Mouse (Mus musculus) embryonic fibroblast, embryonic 13.5 days (primary cell): ENCODE measurements around the gene Ngly1. TPM values are rescaled to one million over a fixed set of nuclear protein-coding genes. Genes with fewer than 3 reads are reported as not detected.

Experiments
- H3K27ac ChIP-seq: 2 replicates; pipeline ENCODE4 v1.5.1; 2012; ENCODE audit warnings: low read length, control low read depth, inconsistent platforms; ENCODE audit not compliant: insufficient read depth
- H3K4me1 ChIP-seq: 2 replicates; pipeline ENCODE4 v1.6.1; 2011; ENCODE audit warnings: low read length; ENCODE audit not compliant: control insufficient read depth, insufficient read depth
- H3K4me3 ChIP-seq: 2 replicates; pipeline ENCODE4 v1.5.1; 2011; ENCODE audit warnings: mild to moderate bottlenecking, control low read depth, low read length; ENCODE audit not compliant: insufficient read depth
- CTCF ChIP-seq: IDR thresholded peaks from 2 replicates; pipeline ENCODE4 v1.5.1; 2011; ENCODE audit warnings: mild to moderate bottlenecking, control low read depth, low read length, moderate library complexity, borderline replicate concordance; ENCODE audit not compliant: insufficient read depth
- POLR2A ChIP-seq: IDR thresholded peaks from 2 replicates; pipeline ENCODE4 v1.6.1; 2011; ENCODE audit warnings: low read depth, mild to moderate bottlenecking, control low read depth, low read length, moderate library complexity
- polyA plus RNA-seq: library from polyadenylated mRNA; stranded (reverse); fragments of >200 nt; gene quantifications from 2 replicates; pipeline ENCODE4 v1.2.4, GENCODE M21; 2011; ENCODE audit warnings: low read depth; ENCODE audit not compliant: missing spikeins, insufficient read length

Ngly1 gene
- polyA plus RNA-seq, 1 experiment: 45.1 TPM

DNA sequence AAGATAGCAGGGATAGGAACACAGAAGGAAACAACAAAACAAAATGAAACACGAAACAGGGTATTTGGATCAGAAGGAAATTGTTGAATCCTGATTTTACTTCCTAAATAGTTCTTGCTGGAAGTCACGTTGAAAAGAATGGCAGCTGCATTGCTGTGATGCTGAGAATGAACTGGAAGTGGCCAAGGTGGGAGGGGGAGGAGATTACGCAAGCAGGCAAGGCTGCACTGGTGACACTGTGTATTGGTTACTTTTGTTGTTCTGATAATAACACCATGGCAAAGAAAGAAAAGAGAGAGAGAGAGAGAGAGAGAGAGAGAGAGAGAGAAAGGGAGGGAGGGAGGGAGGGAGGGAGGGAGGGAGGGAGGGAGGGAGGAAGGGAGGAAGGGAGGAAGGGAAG, 12.6 kb upstream of the Ngly1 start:
- TF ChIP-seq POLR2A: no peak
- TF ChIP-seq CTCF: no peak
- Histone ChIP-seq H3K4me3 (no peak overlapping the region), H3K27ac (no peak overlapping the region), H3K4me1 (no peaks in the 10 kb centered on the region)

GRCm38 (mm10) chr14:16242193-16242815, 6.8 kb upstream of the Ngly1 start:
- no peaks in the 10 kb centered on the region for H3K4me1 ChIP-seq
- peak overlapping the region; percentile 70 for H3K4me3 ChIP-seq
- H3K27ac ChIP-seq: no peak overlapping the region
- TF ChIP-seq CTCF (no peak), POLR2A (no peak)

GRCm38 (mm10) chr14:16242947-16243602, 6.0 kb upstream of the Ngly1 start:
- peak overlapping the region; percentile 71 for H3K27ac ChIP-seq
- no peaks in the 10 kb centered on the region for H3K4me1 ChIP-seq
- no peak for TF ChIP-seq CTCF
- TF ChIP-seq POLR2A: peak; percentile 71
- peak overlapping the region; percentile 70 for H3K4me3 ChIP-seq

- Histone ChIP-seq H3K4me3 (peak overlapping the region; percentile 70), H3K4me1 (no peaks in the 10 kb centered on the region), H3K27ac (peak overlapping the region; percentile 71)
- TF ChIP-seq POLR2A (no peak), CTCF (no peak)
Observed at GRCm38 (mm10) chr14:16243603-16244209, 5.4 kb upstream of the Ngly1 start.

- Histone ChIP-seq H3K4me3 (no peak overlapping the region), H3K27ac (no peak overlapping the region), H3K4me1 (no peaks in the 10 kb centered on the region)
- no peak for TF ChIP-seq POLR2A
- no peak for TF ChIP-seq CTCF
Observed at GRCm38 (mm10) chr14:16244370-16244769, 4.7 kb upstream of the Ngly1 start.

GRCm38 (mm10) chr14:16245127-16245526, 4.0 kb upstream of the Ngly1 start:
- H3K27ac ChIP-seq: no peak overlapping the region
- H3K4me1 ChIP-seq: no peaks in the 10 kb centered on the region
- TF ChIP-seq POLR2A: no peak
- TF ChIP-seq CTCF: no peak
- H3K4me3 ChIP-seq: no peak overlapping the region

DNA sequence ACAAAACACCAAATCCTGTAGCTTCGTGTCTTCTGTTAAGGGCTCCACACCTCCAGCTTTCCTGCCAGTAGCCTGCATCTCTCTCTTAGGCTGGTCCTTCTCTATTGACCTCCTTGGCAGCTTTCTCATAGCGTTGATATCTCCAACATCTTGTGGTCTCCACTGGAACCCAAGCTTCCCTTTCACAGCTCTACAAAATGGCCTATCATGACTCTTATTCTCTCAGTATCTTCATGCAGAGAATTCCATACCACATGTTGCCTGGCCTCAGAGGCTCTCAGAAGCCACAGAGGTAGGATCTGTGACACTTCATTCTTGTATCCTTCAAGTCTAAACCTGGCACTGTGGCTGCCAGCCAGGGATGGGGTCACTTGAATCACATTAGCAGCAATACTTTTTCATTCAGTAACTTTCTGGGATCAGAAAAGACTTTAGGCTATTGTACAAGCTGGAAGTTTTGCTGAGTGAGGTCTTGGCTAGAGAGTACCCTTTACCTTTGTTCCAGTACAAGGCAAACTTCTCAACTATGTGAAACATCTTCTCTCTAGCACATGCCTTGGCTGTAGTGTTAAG, 2.7 kb upstream of the Ngly1 start:
- Histone ChIP-seq H3K27ac (no peak overlapping the region), H3K4me1 (no peaks in the 10 kb centered on the region), H3K4me3 (no peak overlapping the region)
- TF ChIP-seq CTCF (no peak), POLR2A (no peak)

GRCm38 (mm10) chr14:16248135-16248534, 945 bp upstream of the Ngly1 start:
- no peak overlapping the region for H3K4me3 ChIP-seq
- no peak overlapping the region for H3K27ac ChIP-seq
- no peaks in the 10 kb centered on the region for H3K4me1 ChIP-seq
- TF ChIP-seq POLR2A (no peak), CTCF (no peak)

DNA sequence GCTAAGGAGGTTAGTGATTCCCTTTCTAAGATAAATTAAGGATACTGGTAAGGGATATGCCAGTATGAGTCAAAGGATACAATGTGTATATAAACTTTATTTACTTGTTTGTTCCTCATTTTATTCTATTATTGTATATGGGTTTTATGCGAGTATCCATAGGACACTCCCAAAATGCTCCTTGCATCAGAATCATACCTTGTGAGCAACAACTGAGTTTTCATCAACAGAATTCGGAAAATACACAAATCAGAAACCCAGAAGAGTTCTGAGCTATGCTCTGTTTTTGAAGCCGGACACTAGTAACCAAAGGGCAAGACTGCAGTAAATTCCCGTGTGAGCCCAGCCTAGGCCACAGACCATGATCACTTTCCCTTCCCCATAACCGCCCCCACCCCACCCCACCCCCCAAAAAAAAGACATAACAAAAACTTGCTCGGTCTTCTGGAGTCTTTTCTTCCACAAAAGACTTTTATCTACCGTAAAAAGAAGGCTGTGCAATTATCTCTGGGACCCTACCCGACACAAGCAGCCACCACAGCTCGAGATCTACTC, 400 bp upstream of the Ngly1 start:
- H3K4me3 ChIP-seq: peak overlapping the region; percentile 46
- TF ChIP-seq CTCF: no peak
- TF ChIP-seq POLR2A: no peak
- H3K27ac ChIP-seq: no peak overlapping the region
- H3K4me1 ChIP-seq: no peaks in the 10 kb centered on the region

- TF ChIP-seq CTCF: no peak
- no peak for TF ChIP-seq POLR2A
- Histone ChIP-seq H3K4me3 (peak overlapping the region; percentile 68), H3K4me1 (no peaks in the 10 kb centered on the region), H3K27ac (no peak overlapping the region)
Observed at GRCm38 (mm10) chr14:16250099-16250498, 1.0 kb downstream of the Ngly1 start.
